Mouse (Mus musculus) erythroblast, embryonic 14.5 days (primary cell): ENCODE measurements around the gene Casp7.

Experiments
- GATA1 ChIP-seq: IDR thresholded peaks from 2 replicates; pipeline ENCODE4 v1.6.1; 2012; ENCODE audit warnings: low read length, inconsistent platforms, mixed read lengths
- TAL1 ChIP-seq: IDR thresholded peaks from 3 replicates; pipeline ENCODE4 v1.6.1; 2012; ENCODE audit warnings: low read length, inconsistent platforms, mixed read lengths

DNA sequence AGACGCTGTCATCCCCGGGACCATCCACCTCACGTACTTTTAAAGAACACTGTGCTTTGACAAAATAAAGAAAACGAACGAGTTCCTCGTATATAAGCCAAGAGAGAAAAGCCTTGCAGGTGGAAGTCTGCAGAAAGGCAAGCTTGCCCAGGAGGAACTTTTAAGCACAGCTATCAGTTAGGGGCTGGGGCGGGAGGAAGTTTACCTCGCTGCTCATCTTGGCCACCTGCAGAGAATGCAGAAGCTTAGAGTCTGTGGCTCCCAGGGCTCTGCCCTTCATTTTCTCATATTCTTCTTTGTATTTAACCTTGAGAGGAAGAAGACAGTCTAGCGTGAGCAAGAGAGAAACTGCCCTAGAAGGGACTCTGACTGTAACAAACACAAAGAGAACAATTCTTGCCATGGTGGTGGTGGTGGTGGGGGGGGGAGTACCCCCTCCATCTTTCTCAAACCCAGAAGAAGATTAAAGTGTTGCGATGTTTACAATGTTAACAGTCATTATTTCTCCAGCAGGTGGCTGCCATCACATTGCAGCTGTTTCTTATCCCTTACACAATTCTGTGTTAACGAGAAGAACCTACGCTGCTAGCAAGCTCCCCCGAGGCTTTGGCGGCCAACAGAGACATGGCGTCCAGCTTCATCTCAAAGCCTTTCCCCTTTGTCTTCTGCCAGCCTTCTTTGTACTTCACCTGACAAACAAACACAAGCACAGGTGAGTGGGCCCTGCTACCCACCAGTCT is 33.0 kb upstream of the Casp7 start:
- no peak for TF ChIP-seq TAL1
- no peak for TF ChIP-seq GATA1
